Mouse (Mus musculus) stomach, postnatal 0 days (tissue): ENCODE data around the gene Pdlim1.

Experiments used
- CTCF ChIP-seq: IDR thresholded peaks from 2 replicates; pipeline ENCODE4 v1.5.1; 2016; ENCODE audit warnings: antibody characterized with exemption, low read depth, mild to moderate bottlenecking, moderate library complexity
- EP300 ChIP-seq: optimal IDR thresholded peaks from 2 replicates; pipeline ENCODE3; 2016; ENCODE audit warnings: antibody characterized with exemption

GRCm38 (mm10) chr19:40220878-40221277 lies 50.8 kb downstream of the Pdlim1 start:
- TF ChIP-seq EP300 (no peak), CTCF (no peak)
